Mouse (Mus musculus) embryonic fibroblast, embryonic 13.5 days (primary cell): ENCODE measurements around the gene Hltf. TPM values are rescaled to one million over a fixed set of nuclear protein-coding genes. Genes with fewer than 3 reads are reported as not detected.
"Not testable (repeated sequence)": the region's sequence is repeated elsewhere in the genome, so short reads cannot be mapped to it uniquely, and the experiment has no call there.

ENCODE experiments used
- H3K27ac ChIP-seq: 2 replicates; pipeline ENCODE4 v1.5.1; 2012; ENCODE audit warnings: low read length, control low read depth, inconsistent platforms; ENCODE audit not compliant: insufficient read depth
- H3K4me1 ChIP-seq: 2 replicates; pipeline ENCODE4 v1.6.1; 2011; ENCODE audit warnings: low read length; ENCODE audit not compliant: control insufficient read depth, insufficient read depth
- H3K4me3 ChIP-seq: 2 replicates; pipeline ENCODE4 v1.5.1; 2011; ENCODE audit warnings: mild to moderate bottlenecking, control low read depth, low read length; ENCODE audit not compliant: insufficient read depth
- CTCF ChIP-seq: IDR thresholded peaks from 2 replicates; pipeline ENCODE4 v1.5.1; 2011; ENCODE audit warnings: mild to moderate bottlenecking, control low read depth, low read length, moderate library complexity, borderline replicate concordance; ENCODE audit not compliant: insufficient read depth
- POLR2A ChIP-seq: IDR thresholded peaks from 2 replicates; pipeline ENCODE4 v1.6.1; 2011; ENCODE audit warnings: low read depth, mild to moderate bottlenecking, control low read depth, low read length, moderate library complexity
- polyA plus RNA-seq: library from polyadenylated mRNA; stranded (reverse); fragments of >200 nt; gene quantifications from 2 replicates; pipeline ENCODE4 v1.2.4, GENCODE M21; 2011; ENCODE audit warnings: low read depth; ENCODE audit not compliant: missing spikeins, insufficient read length

The Hltf gene
- polyA plus RNA-seq, 1 experiment: 22.8 TPM

DNA sequence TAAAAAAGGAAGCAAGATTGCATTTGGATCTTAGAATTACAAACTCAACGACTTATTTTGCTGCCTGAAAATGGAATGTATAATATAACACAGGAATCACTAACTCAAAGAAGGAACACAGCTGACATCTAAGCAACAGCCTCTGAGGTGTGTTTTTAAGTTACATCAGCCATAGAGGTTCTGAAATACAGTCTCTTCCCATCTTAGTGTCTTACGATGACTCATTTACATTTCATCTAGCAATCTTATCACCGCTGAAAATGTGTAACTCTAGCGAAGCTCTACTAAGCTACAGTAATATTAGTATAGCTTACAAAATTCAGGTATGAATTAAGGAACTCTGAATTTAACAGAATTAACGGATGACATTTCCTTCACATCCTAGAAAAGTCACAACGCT, 26.8 kb upstream of the Hltf start:
- Histone ChIP-seq H3K27ac (no peak overlapping the region), H3K4me1 (no peaks in the 10 kb centered on the region), H3K4me3 (no peak overlapping the region)
- TF ChIP-seq CTCF (no peak), POLR2A (no peak)

DNA sequence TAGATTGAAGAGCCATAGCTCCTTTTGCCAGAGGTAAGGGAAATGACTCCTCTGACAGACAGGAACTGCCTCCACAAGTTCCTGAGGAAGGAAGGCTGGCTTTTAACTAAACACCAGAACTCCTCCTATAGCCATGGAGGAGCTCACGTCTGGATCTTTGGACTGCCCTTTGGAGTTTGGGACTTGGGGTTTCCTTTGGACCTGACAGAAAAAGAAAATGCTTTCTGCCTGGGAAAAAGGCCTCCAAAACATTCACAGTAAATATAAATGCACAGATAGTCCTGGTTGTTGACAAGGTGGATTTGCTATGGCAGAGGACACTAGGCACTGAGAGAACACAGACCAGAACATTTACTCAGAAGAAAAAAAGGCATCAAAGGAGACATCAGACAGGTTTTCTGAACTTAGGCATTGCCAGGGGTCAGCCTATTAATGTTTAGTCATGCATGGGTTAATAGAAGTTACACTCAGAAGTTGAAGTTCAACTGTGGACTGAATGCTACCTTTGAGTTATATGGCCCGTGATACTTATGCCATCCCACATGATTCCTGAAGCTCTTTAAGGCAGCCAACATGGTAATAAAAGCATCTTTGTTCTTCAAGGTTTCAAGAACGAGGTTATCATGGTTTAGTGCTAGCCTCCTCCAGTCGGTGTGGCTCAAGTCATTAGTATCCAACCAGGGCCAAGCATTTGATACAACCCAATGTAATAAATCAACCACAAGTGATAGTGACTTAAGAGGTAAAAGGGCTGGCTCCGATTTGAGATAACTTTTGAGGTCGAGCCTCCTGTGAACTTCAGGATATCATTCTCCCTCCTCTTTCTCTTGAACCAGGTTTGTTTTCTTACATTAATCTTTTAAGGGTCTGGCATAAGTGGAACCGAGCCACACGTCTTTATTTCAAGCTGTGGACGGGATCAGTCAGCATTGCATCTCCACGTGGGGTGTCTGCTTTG, 23.6 kb upstream of the Hltf start:
- Histone ChIP-seq H3K27ac (no peak overlapping the region; the same call in 1 of the 2 replicates), H3K4me3 (peak overlapping the region; percentile 88), H3K4me1 (no peaks in the 10 kb centered on the region)

DNA sequence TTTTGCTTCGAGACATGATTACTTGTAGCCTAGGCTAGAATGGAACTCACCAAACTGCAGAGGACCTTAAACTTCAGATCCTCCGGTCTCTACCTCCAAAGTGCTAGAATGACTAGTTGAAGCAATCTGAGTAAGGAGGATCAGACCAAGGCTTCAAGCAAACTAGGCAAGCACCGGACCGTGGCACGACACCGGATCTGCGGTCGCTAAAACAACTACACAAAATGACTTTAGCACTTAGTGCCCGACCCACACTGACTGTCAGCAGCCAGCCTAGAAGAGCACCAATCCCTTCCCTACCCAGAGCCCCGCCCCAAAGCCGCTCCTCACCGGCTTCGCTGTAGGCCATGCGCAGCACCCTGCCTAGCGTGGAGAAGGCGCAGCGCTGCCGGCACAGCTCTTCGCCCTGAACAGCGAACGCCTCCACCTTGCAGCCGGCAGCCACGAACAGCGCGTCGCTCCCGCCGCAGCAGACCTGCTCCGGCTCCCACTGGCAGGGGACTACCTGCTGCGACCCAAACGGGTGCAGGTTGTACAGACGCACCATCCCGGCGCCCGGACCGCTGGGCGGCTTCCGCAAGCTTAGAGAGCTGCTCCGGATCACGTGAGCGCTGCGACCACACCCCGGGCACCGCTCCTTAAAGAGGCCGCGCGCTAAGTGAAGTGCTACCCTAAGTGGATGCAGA, 22.7 kb upstream of the Hltf start, which contains the start of gene Hps3:
Gene Hps3, minus strand, starts transcription at position 597 of the 686 bp plus-strand sequence.
- Histone ChIP-seq H3K4me1 (no peaks in the 10 kb centered on the region), H3K27ac (peak within 1 kb of the TSS; percentile 25; the same call in 1 of the 2 replicates), H3K4me3 (peak within 1 kb of the TSS; percentile 88)
- TF ChIP-seq CTCF (no peak), POLR2A (peak; percentile 83)

More for the DNA sequence above, 23.6 kb upstream of the Hltf start:
- TF ChIP-seq POLR2A (no peak), CTCF (no peak)

DNA sequence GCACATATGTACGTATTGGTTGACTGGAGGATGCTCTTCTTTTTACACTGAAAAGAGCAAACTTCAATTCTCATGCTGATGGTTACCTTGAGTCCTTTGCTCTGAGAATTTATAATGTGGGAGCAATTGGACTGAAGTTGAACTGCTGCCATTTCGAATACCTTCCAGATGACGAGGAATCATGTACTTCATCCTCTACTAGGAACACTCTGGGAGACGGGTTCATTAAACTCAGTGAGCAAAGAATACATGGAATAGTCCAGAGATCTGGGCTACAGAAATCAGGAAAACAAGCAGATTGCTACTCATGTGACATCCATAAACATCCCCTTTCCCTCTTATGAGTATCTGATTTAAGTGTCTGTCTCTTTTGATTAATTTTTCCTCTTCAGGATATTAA, 21.5 kb upstream of the Hltf start:
- no peak overlapping the region for H3K27ac ChIP-seq
- no peak for TF ChIP-seq CTCF
- no peak for TF ChIP-seq POLR2A
- H3K4me3 ChIP-seq: no peak overlapping the region
- H3K4me1 ChIP-seq: no peaks in the 10 kb centered on the region

DNA sequence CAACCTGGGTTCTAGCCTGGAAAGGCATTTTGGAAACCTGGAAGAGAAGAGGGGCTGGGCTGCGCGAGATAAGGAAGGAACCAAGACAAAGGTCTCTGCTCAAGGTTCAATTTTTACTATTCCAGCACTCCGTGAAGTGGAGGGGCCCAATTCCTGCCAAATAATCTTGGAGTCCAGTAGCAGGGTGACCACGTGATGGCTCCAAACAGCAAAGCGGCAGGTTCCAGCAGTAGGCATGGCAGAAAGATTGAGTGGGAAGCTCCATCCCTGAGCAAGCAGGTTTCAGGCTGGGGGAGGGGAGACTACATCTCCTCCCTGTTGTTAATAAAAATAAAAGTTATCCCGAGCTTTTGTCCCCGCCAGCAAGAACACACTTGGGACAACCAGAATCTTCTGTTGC, 16.1 kb upstream of the Hltf start:
- not testable (repeated sequence) for H3K4me3 ChIP-seq, H3K4me1 ChIP-seq, H3K27ac ChIP-seq

DNA sequence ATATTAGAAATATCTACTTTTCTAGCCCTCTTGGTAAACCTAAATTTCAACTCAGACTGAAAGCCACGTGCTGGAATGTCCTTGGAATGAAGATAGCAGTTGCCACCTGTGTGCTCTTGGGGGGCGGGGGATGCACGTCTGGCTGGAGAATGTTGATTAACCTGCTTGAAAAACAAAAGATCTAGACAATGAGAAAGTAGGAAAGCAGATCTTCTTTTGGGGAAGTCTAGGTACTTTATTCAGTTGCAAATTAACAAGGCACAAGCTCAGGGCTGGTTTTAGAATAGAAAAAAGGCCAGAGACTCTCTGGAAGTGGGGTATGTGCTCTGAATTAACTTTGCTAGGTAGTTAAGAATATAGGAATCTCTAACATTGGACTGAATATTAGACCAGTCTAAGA, 12.9 kb upstream of the Hltf start:
- not testable (repeated sequence) for H3K4me3 ChIP-seq, H3K4me1 ChIP-seq, H3K27ac ChIP-seq

DNA sequence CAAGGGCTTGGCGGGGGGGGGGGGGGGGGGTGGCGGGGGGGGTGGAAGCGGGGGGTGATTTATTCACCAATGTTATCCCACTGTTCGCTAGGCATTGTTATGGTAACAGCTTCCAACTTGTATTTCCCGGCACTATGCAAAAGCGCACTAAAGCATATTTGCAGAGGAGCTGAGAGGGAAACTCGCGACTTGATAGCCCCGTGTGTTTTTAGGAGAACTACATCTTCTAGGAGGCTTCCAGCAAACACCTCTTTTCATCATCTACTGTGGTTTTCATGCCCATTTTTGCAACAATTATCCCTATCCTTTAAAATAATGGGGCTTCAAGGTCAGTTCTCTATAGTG, 558 bp downstream of the Hltf start:
- Histone ChIP-seq H3K27ac (no peak overlapping the region), H3K4me3 (peak overlapping the region; percentile 82), H3K4me1 (no peaks in the 10 kb centered on the region; the same call in 1 of the 2 replicates)
- TF ChIP-seq CTCF: no peak
- TF ChIP-seq POLR2A: no peak

DNA sequence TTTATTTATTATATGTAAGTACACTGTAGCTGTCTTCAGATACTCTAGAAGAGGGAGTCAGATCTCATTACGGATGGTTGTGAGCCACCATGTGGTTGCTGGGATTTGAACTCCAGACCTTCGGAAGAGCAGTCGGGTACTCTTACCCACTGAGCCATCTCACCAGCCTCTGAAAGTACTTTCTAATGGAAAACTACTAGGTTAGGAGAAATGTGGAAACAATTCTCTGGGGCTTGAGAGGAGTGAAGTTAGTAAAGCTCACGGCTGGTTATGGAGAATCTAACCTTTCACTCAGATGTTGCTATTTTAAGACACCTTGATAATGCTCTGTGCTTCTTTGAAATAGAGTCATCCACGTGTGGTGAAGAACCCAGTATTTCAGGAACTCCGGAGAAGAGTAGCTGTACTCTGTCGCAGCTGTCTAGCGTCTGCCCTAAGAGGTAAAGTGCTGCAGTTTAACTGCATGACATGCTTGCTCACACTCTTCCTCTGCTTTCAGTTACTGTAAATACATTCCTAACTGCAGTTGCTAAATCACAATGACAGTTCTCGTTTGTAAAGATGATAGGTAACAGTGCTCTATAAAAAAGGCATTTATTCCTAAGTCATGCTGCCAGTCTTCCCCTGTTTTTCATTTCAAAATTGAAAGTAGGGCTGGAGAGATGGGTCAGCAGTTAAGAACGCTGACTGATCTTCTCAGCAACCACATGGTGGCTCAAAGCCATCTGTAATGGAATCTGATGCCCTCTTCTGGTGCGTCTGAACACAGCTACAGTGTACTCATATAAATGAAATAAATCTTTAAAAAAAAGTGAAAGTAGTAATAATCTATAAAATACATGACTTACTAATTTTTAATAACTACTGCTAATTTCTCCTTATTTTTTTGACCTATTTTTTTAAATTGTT, 18.8 kb downstream of the Hltf start:
- no peaks in the 10 kb centered on the region for H3K4me1 ChIP-seq
- H3K27ac ChIP-seq: 0 out of 2 replicates have a peak overlapping the region, but pooled peaks have one; percentile 43
- no peak overlapping the region for H3K4me3 ChIP-seq
- no peak for TF ChIP-seq POLR2A
- TF ChIP-seq CTCF: no peak

DNA sequence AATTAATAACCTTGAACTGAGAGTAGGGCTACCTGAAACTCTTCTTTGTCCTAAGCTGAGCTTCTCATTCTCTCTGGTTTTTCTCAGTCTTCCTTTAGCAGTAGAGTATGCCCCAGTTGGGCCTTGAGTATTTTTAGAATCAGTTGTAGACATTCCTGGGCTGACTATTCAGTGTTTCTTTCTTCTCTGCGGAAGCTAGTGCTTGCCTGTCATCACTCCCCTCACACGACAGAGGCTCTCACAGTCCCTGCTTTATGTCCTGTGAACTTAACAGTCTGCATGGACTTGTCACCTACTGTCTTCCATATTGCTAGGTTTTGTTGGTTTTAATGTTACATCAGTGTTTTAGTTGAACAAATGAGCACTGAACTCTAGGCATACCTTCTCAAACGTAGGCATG, 24.6 kb downstream of the Hltf start:
- no peak overlapping the region for H3K27ac ChIP-seq
- H3K4me3 ChIP-seq: no peak overlapping the region
- TF ChIP-seq CTCF: no peak
- no peak for TF ChIP-seq POLR2A
- H3K4me1 ChIP-seq: no peaks in the 10 kb centered on the region
